ENCODE assay signal across 8 mouse cellular contexts in the genomic region with DNA sequence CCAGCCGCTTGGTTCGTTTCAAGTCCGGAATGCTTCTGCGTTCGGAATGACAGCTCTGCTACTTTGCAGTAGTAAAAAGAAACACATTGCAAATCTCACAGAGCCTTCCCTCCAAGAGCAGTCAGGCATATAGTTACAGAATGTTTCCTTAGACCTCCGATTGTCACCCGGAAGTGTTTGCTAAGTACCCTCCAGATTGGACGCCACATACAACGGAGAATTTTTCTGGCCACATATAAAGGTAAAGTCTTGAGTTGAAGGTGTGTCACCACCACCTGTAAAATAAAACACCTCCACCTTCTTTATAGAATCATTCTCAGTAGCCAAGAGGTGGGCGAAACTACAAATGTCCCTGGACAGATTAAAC. TPM values are rescaled to one million over a fixed set of nuclear protein-coding genes. Genes with fewer than 3 reads are reported as not detected.
DNase-seq lines count a peak whose midpoint lies in the region; ATAC-seq and TF ChIP-seq lines count a peak whose summit lies in the region.

No protein-coding gene starts in this region.

- DNase-seq in kidney, postnatal 0 days (ENCODE audit: low spot score) = no peak
- DNase-seq in kidney, postnatal 10 days = no peak
- DNase-seq in embryonic facial prominence, embryonic 11.5 days (ENCODE audit: low spot score) = no peak
- no peak for DNase-seq in spleen, postnatal 4 days (ENCODE audit: low spot score in 2 of 2)
- no peak for DNase-seq in thymus, adult 18-20 months
- no peak for DNase-seq in cerebellum, postnatal 25 days

- H3K4me1 ChIP-seq in kidney, postnatal 0 days (replicated peaks; ENCODE audit: insufficient read depth, low read length) = peaks cover 19% of the 10 kb centered on the region
- no peaks in the 10 kb centered on the region for H3K4me1 ChIP-seq in embryonic facial prominence, embryonic 11.5 days (ENCODE audit: control insufficient read depth, insufficient read depth, low read length)
- peaks cover 17% of the 10 kb centered on the region for H3K4me1 ChIP-seq in intestine, embryonic 15.5 days (replicated peaks)

- H3K4me2 ChIP-seq in kidney, postnatal 0 days (ENCODE audit: low read length) = peak overlapping the region; percentile 52
- H3K4me2 ChIP-seq in embryonic facial prominence, embryonic 11.5 days (ENCODE audit: low read depth, low read length) = peak overlapping the region; percentile 52
- H3K4me2 ChIP-seq in intestine, embryonic 15.5 days (replicated peaks) = peak overlapping the region; percentile 57
- peak overlapping the region; percentile 92 for H3K4me2 ChIP-seq in myocyte (ENCODE audit: low read depth)

- peak; percentile 78 for ATAC-seq in kidney, postnatal 0 days (replicated peaks; ENCODE audit: low FRiP score, low read depth)
- peak; percentile 66 for ATAC-seq in embryonic facial prominence, embryonic 11.5 days (replicated peaks; ENCODE audit: insufficient number of reproducible peaks, low FRiP score, low TSS enrichment, low read depth)
- ATAC-seq in intestine, embryonic 15.5 days = peak; percentile 77

- H3K9ac ChIP-seq in kidney, postnatal 0 days (ENCODE audit: low read depth, low read length) = no peak overlapping the region
- peak overlapping the region; percentile 33 for H3K9ac ChIP-seq in embryonic facial prominence, embryonic 11.5 days (replicated peaks; ENCODE audit: low read length)
- H3K9ac ChIP-seq in intestine, embryonic 15.5 days = peak overlapping the region; percentile 46

- H3K27me3 ChIP-seq in kidney, postnatal 0 days (ENCODE audit: insufficient read depth, low read length) = no peaks in the 10 kb centered on the region
- H3K27me3 ChIP-seq in embryonic facial prominence, embryonic 11.5 days (ENCODE audit: control insufficient read depth, insufficient read depth, low read length) = no peaks in the 10 kb centered on the region
- H3K27me3 ChIP-seq in intestine, embryonic 15.5 days (replicated peaks) = no peaks in the 10 kb centered on the region
- no peaks in the 10 kb centered on the region for H3K27me3 ChIP-seq in myocyte (ENCODE audit: control insufficient read depth, insufficient read depth, insufficient read length)

- H3K79me2 ChIP-seq in myocyte (ENCODE audit: control insufficient read depth, insufficient read depth) = peaks cover 45% of the 10 kb centered on the region

- TF ChIP-seq CTCF in kidney, postnatal 0 days (IDR thresholded peaks at IDR 0.05; ENCODE audit: low read depth) = no peak

- H3ac ChIP-seq in myocyte (ENCODE audit: control insufficient read depth, insufficient read length) = peak overlapping the region; percentile 51

- peak overlapping the region; percentile 88 for H3K27ac ChIP-seq in kidney, postnatal 0 days
- H3K27ac ChIP-seq in embryonic facial prominence, embryonic 11.5 days (replicated peaks; ENCODE audit: low read depth, low read length) = peak overlapping the region; percentile 80
- peak overlapping the region; percentile 93 for H3K27ac ChIP-seq in intestine, embryonic 15.5 days

- no peaks in the 10 kb centered on the region for H3K9me3 ChIP-seq in kidney, postnatal 0 days (replicated peaks; ENCODE audit: low read length)
- no peaks in the 10 kb centered on the region for H3K9me3 ChIP-seq in embryonic facial prominence, embryonic 11.5 days (replicated peaks; ENCODE audit: control insufficient read depth, low read length)
- no peaks in the 10 kb centered on the region for H3K9me3 ChIP-seq in intestine, embryonic 15.5 days

- TF ChIP-seq POLR2A in myocyte (IDR thresholded peaks at IDR 0.05; ENCODE audit: insufficient read length, low read depth) = no peak

- peak overlapping the region; percentile 89 for H3K4me3 ChIP-seq in kidney, postnatal 0 days (replicated peaks; ENCODE audit: low read depth, low read length)
- peak overlapping the region; percentile 68 for H3K4me3 ChIP-seq in embryonic facial prominence, embryonic 11.5 days (ENCODE audit: low read depth, low read length)
- peak overlapping the region; percentile 49 for H3K4me3 ChIP-seq in intestine, embryonic 15.5 days (replicated peaks)
- H3K4me3 ChIP-seq in myocyte = peak overlapping the region; percentile 97

- WGBS in kidney, postnatal 0 days = 9% methylated on average over 10 of the region's 10 CpGs
- WGBS in embryonic facial prominence, embryonic 11.5 days = 8% methylated on average over 10 of the region's 10 CpGs
- 8% methylated on average over 10 of the region's 10 CpGs for WGBS in intestine, embryonic 15.5 days

- H3K36me3 ChIP-seq in kidney, postnatal 0 days (ENCODE audit: insufficient read depth, low read length) = 0 out of 2 replicates have a peak, but pooled peaks cover 3% of the 10 kb centered on the region
- H3K36me3 ChIP-seq in embryonic facial prominence, embryonic 11.5 days (replicated peaks; ENCODE audit: control insufficient read depth, insufficient read depth, low read depth, low read length) = no peaks in the 10 kb centered on the region; the same call in 1 of the 2 replicates
- H3K36me3 ChIP-seq in intestine, embryonic 15.5 days = peaks cover 2% of the 10 kb centered on the region; the same call in 1 of the 2 replicates
- no peaks in the 10 kb centered on the region for H3K36me3 ChIP-seq in myocyte (ENCODE audit: control insufficient read depth, insufficient read depth)

TF ChIP-seq in myocyte, 11 proteins besides CTCF, POLR2A, EP300 and RAD21:
- TF ChIP-seq MYOG (IDR thresholded peaks at IDR 0.05; ENCODE audit: control insufficient read depth in 1 of 3, insufficient read depth in 1 of 3, insufficient read length in 2 of 3, low read depth in 2 of 3) (no peak), MAX (IDR thresholded peaks at IDR 0.05; ENCODE audit: low read depth) (no peak), TCF3 (IDR thresholded peaks at IDR 0.05; ENCODE audit: insufficient read length, low read depth) (no peak), SRF (IDR thresholded peaks at IDR 0.05; ENCODE audit: control insufficient read depth, insufficient read length, low read depth) (no peak), USF1 (IDR thresholded peaks at IDR 0.05; ENCODE audit: low read depth) (no peak)

RNA-seq across cellular contexts. Expression of a gene that starts 0.4 kb away (rescaled TPM):
- polyA plus RNA-seq in kidney, postnatal 0 days (2015; fragmentation: Nextera tagmentation; extraction: Ambion mirVana) = 40.6 and 43.1 TPM in 2 replicates
- polyA plus RNA-seq in embryonic facial prominence, embryonic 11.5 days (2014; fragmentation: Nextera tagmentation; extraction: Ambion mirVana) = 92.2 and 101 TPM in 2 replicates
- polyA plus RNA-seq in intestine, embryonic 15.5 days (2015; fragmentation: Nextera tagmentation; extraction: Ambion mirVana) = 87.6 and 88.9 TPM in 2 replicates
- polyA plus RNA-seq in myocyte (2012; fragmentation: generic; extraction: Trizol) = 39.0 TPM

RNA-seq across cellular contexts. Expression of a gene that starts 52.4 kb away (rescaled TPM):
- polyA plus RNA-seq in kidney, postnatal 0 days (2015; fragmentation: Nextera tagmentation; extraction: Ambion mirVana) = not detected in 2 replicates
- polyA plus RNA-seq in embryonic facial prominence, embryonic 11.5 days (2014; fragmentation: Nextera tagmentation; extraction: Ambion mirVana) = not detected in 2 replicates
- not detected in 2 replicates for polyA plus RNA-seq in intestine, embryonic 15.5 days (2015; fragmentation: Nextera tagmentation; extraction: Ambion mirVana)
- polyA plus RNA-seq in myocyte (2012; fragmentation: generic; extraction: Trizol) = not detected
